Mouse (Mus musculus) ovary, postnatal 14 days (tissue): ENCODE measurements around the gene Endog.

Experiments used
- DNase-seq: peaks from one replicate; pipeline ENCODE4 v3.0.0; 2022; ENCODE audit warnings: low spot score

Gene Endog

DNA sequence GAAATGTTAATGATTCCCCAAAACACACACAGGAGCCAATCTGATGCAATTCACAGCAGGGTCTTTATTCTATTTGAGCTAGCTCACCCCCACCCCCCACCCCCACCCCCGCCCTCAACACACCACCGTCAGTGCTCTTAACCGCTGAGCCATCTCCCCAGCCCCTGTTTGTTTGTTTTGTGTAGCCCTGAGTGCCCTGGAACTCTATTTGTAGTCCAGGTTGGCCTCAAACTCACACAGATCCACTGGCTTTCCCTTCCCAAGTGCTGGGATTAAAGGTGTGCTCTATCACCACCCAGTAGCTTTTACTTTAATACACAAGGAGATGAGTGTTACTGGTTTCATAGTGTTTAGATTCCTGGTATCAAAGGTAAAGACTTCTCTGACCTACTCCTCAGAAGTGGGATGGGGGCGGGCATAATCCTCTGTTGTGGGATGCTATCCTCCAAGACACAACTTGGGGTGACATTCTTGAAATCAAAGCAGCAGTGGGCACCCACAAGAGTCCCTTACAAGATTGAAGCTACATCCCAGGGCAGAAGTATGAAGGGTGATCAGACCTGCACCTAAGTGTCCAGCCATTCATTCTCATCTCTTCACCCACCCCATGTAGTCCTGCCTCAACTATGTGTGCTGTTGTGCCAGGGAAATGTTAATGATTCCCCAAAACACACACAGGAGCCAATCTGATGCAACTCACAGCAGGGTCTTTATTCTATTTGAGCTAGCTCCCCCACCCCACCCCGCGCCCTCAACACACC is 40.3 kb downstream of the Endog start:
- DNase-seq, result no peak

DNA sequence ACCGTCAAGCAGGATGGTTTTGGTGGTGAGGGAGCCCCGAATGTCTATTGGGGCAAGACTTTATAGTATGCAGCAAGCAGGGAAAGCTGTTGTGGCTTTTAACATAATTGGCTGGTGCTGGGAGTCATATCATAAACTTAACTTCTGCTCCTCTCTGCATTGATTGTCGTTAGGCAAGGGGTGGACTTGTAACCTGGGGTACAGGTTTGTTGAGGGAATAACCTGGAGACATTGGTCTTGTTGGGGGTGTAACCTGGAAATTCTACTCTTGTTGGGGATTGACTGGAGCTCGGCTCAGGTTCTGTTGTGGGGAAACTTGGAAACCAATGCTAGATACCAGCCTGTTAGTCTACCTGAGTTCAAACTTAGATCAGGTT is 40.9 kb downstream of the Endog start:
- no peak for DNase-seq

DNA sequence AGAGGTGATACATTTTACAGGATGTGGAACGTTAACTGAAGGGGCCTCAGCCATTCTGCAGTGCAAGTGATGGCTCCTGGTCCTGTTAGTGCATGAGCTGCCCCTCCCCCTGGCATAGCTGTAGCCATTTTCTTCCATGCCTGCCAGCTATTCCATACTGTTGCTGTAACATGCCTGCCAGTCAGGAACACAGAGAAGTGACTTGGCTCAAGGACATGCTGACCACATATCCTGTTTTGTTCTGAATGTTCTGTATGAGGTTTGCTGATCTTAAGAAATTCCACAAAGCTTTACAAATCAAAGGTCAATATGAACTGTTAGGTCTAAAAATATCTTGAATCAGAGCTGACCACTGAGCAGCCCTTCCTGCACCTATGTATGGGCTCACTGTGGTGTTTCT is 41.7 kb downstream of the Endog start:
- no peak for DNase-seq

DNA sequence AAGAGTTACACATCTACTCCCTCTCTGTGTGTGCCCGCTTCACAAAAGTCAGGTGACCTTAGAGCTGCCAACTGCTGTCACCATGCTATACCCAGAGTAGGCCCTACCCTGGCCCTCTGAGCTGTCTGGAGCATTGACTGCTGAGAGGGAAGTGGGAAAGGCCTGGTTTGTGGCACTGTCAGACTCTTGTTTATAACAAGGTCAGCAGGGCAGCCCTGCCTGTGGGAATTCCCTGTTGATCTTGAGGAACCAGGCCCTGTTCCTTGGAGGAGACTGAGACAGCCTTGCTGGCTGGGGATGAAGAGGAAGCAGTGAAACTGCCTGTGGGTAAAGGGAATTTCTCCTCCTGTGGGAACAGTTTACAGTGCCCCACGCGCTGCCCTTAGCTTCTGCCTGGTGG is 43.5 kb downstream of the Endog start:
- DNase-seq, result no peak

DNA sequence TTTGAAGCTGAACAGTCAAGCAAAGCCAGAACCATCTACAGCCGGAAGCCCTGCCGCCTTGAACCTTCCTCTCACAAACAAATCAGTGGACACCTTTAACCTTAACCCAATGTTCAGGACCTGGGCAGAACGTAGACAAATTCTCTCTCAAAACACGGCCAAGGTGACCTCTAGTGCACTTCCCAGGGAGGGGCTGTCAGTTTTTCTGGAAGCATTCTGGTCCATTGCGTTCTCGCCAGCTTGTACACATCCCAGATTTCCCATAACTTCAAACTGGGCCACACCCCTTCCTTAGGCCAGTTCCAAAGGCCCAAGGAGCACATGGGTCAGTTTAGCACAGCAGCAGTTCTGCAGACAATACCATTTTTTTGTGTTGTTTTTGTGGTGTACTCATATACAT is 44.2 kb downstream of the Endog start:
- DNase-seq, result no peak

DNA sequence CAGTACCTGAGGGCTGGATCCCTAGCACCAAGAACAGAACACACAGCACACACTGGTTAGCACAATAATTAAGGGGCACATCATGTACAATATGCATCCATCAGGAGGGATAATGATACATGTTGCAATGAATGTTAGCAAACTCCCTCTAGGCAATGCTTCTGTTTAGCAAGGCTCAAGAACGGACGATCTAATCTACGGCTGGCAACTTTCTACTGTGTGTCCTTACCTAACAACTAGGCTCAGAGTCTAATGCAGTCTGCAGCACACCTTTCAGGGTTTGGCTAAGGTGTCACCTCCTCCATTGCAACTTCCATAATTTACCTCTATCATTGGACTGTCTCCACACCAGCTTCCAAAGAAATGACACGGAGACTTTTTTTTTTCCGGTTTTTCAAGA is 45.0 kb downstream of the Endog start:
- no peak for DNase-seq
